Mouse (Mus musculus): ENCODE data around the gene Raet1e. TPM values are rescaled to one million over a fixed set of nuclear protein-coding genes. Genes with fewer than 3 reads are reported as not detected.
"Not testable (repeated sequence)": the region's sequence is repeated elsewhere in the genome, so short reads cannot be mapped to it uniquely, and the experiment has no call there.

Gene Raet1e
- polyA plus RNA-seq, 1 experiment, result 0.16 TPM

- no peaks in the 10 kb centered on the region for H3K4me1 ChIP-seq (ENCODE audit: control insufficient read depth, insufficient read depth, low read length)
- H3K4me3 ChIP-seq (ENCODE audit: insufficient read depth, low read depth, low read length), result no peak overlapping the region
- H3K36me3 ChIP-seq (ENCODE audit: control insufficient read depth, insufficient read depth, low read length), result no peaks in the 10 kb centered on the region
- no peak for DNase-seq
- 61% methylated on average over 1 of the region's 1 CpGs for WGBS
- H3K27me3 ChIP-seq (replicated peaks; ENCODE audit: control insufficient read depth, insufficient read depth, low read length), result no peaks in the 10 kb centered on the region
- H3K27ac ChIP-seq (ENCODE audit: insufficient read depth, low read depth, low read length), result no peak overlapping the region
- TF ChIP-seq POLR2A (IDR thresholded peaks at IDR 0.05; ENCODE audit: low read depth, low read length), result no peak
- TF ChIP-seq CTCF (conservative IDR thresholded peaks at IDR 0.05; ENCODE audit: insufficient read depth, insufficient read length, low read depth, low read length), result no peak
Observed at GRCm38 (mm10) chr10:22301641-22302040, 143.3 kb downstream of the Raet1e start.

- Histone ChIP-seq H3K4me3 (ENCODE audit: insufficient read depth, low read depth, low read length) (no peak overlapping the region), H3K27me3 (replicated peaks; ENCODE audit: control insufficient read depth, insufficient read depth, low read length) (no peaks in the 10 kb centered on the region), H3K4me1 (ENCODE audit: control insufficient read depth, insufficient read depth, low read length) (no peaks in the 10 kb centered on the region), H3K27ac (ENCODE audit: insufficient read depth, low read depth, low read length) (no peak overlapping the region), H3K36me3 (ENCODE audit: control insufficient read depth, insufficient read depth, low read length) (no peaks in the 10 kb centered on the region)
- TF ChIP-seq CTCF (conservative IDR thresholded peaks at IDR 0.05; ENCODE audit: insufficient read depth, insufficient read length, low read depth, low read length), result no peak
- no peak for TF ChIP-seq POLR2A (IDR thresholded peaks at IDR 0.05; ENCODE audit: low read depth, low read length)
- DNase-seq, result no peak
- WGBS, result 72% methylated on average over 5 of the region's 5 CpGs
Observed at GRCm38 (mm10) chr10:22302344-22303057, 144.1 kb downstream of the Raet1e start.

- Histone ChIP-seq H3K4me1 (ENCODE audit: control insufficient read depth, insufficient read depth, low read length) (no peaks in the 10 kb centered on the region), H3K27ac (ENCODE audit: insufficient read depth, low read depth, low read length) (no peak overlapping the region), H3K4me3 (ENCODE audit: insufficient read depth, low read depth, low read length) (no peak overlapping the region), H3K36me3 (ENCODE audit: control insufficient read depth, insufficient read depth, low read length) (no peaks in the 10 kb centered on the region), H3K27me3 (replicated peaks; ENCODE audit: control insufficient read depth, insufficient read depth, low read length) (no peaks in the 10 kb centered on the region)
- no peak for TF ChIP-seq POLR2A (IDR thresholded peaks at IDR 0.05; ENCODE audit: low read depth, low read length)
- TF ChIP-seq CTCF (conservative IDR thresholded peaks at IDR 0.05; ENCODE audit: insufficient read depth, insufficient read length, low read depth, low read length), result no peak
- no peak for DNase-seq
- 84% methylated on average over 6 of the region's 6 CpGs for WGBS
Observed at GRCm38 (mm10) chr10:22303736-22304135, 145.4 kb downstream of the Raet1e start.

GRCm38 (mm10) chr10:22305801-22306200 lies 147.4 kb downstream of the Raet1e start:
- DNase-seq, result no peak
- Histone ChIP-seq H3K4me1 (ENCODE audit: control insufficient read depth, insufficient read depth, low read length) (no peaks in the 10 kb centered on the region), H3K4me3 (ENCODE audit: insufficient read depth, low read depth, low read length) (no peak overlapping the region), H3K27ac (ENCODE audit: insufficient read depth, low read depth, low read length) (no peak overlapping the region), H3K27me3 (replicated peaks; ENCODE audit: control insufficient read depth, insufficient read depth, low read length) (no peaks in the 10 kb centered on the region), H3K36me3 (ENCODE audit: control insufficient read depth, insufficient read depth, low read length) (no peaks in the 10 kb centered on the region)
- WGBS, result 77% methylated on average over 4 of the region's 4 CpGs
- TF ChIP-seq POLR2A (IDR thresholded peaks at IDR 0.05; ENCODE audit: low read depth, low read length) (no peak), CTCF (conservative IDR thresholded peaks at IDR 0.05; ENCODE audit: insufficient read depth, insufficient read length, low read depth, low read length) (no peak)

- H3K27me3 ChIP-seq (replicated peaks; ENCODE audit: control insufficient read depth, insufficient read depth, low read length), result no peaks in the 10 kb centered on the region
- no peaks in the 10 kb centered on the region for H3K36me3 ChIP-seq (ENCODE audit: control insufficient read depth, insufficient read depth, low read length)
- H3K4me3 ChIP-seq (ENCODE audit: insufficient read depth, low read depth, low read length), result no peak overlapping the region
- H3K27ac ChIP-seq (ENCODE audit: insufficient read depth, low read depth, low read length), result no peak overlapping the region
- TF ChIP-seq POLR2A (IDR thresholded peaks at IDR 0.05; ENCODE audit: low read depth, low read length) (no peak), CTCF (conservative IDR thresholded peaks at IDR 0.05; ENCODE audit: insufficient read depth, insufficient read length, low read depth, low read length) (no peak)
- no peak for DNase-seq
- WGBS, result 53% methylated on average over 4 of the region's 4 CpGs
- H3K4me1 ChIP-seq (ENCODE audit: control insufficient read depth, insufficient read depth, low read length), result no peaks in the 10 kb centered on the region
Observed at GRCm38 (mm10) chr10:22306452-22306851, 148.1 kb downstream of the Raet1e start.

- no peaks in the 10 kb centered on the region for H3K36me3 ChIP-seq (ENCODE audit: control insufficient read depth, insufficient read depth, low read length)
- DNase-seq, result no peak
- TF ChIP-seq POLR2A (IDR thresholded peaks at IDR 0.05; ENCODE audit: low read depth, low read length), result no peak
- no peak for TF ChIP-seq CTCF (conservative IDR thresholded peaks at IDR 0.05; ENCODE audit: insufficient read depth, insufficient read length, low read depth, low read length)
- no peaks in the 10 kb centered on the region for H3K27me3 ChIP-seq (replicated peaks; ENCODE audit: control insufficient read depth, insufficient read depth, low read length)
- H3K4me1 ChIP-seq (ENCODE audit: control insufficient read depth, insufficient read depth, low read length), result no peaks in the 10 kb centered on the region
- 70% methylated on average over 1 of the region's 1 CpGs for WGBS
- no peak overlapping the region for H3K27ac ChIP-seq (ENCODE audit: insufficient read depth, low read depth, low read length)
- H3K4me3 ChIP-seq (ENCODE audit: insufficient read depth, low read depth, low read length), result no peak overlapping the region
Observed at GRCm38 (mm10) chr10:22308221-22308620, 149.9 kb downstream of the Raet1e start.

- WGBS, result 87% methylated on average over 2 of the region's 2 CpGs
- no peaks in the 10 kb centered on the region for H3K4me1 ChIP-seq (ENCODE audit: control insufficient read depth, insufficient read depth, low read length)
- no peaks in the 10 kb centered on the region for H3K36me3 ChIP-seq (ENCODE audit: control insufficient read depth, insufficient read depth, low read length)
- no peaks in the 10 kb centered on the region for H3K27me3 ChIP-seq (replicated peaks; ENCODE audit: control insufficient read depth, insufficient read depth, low read length)
- TF ChIP-seq CTCF (conservative IDR thresholded peaks at IDR 0.05; ENCODE audit: insufficient read depth, insufficient read length, low read depth, low read length), result no peak
- TF ChIP-seq POLR2A (IDR thresholded peaks at IDR 0.05; ENCODE audit: low read depth, low read length), result no peak
- DNase-seq, result no peak
- no peak overlapping the region for H3K4me3 ChIP-seq (ENCODE audit: insufficient read depth, low read depth, low read length)
- no peak overlapping the region for H3K27ac ChIP-seq (ENCODE audit: insufficient read depth, low read depth, low read length)
Observed at GRCm38 (mm10) chr10:22322858-22323257, 164.5 kb downstream of the Raet1e start.

GRCm38 (mm10) chr10:22345721-22346120 lies 187.4 kb downstream of the Raet1e start:
- WGBS, result 69% methylated on average over 4 of the region's 4 CpGs
- H3K4me3 ChIP-seq (ENCODE audit: insufficient read depth, low read depth, low read length); H3K36me3 ChIP-seq (ENCODE audit: control insufficient read depth, insufficient read depth, low read length); H3K27ac ChIP-seq (ENCODE audit: insufficient read depth, low read depth, low read length); DNase-seq; H3K27me3 ChIP-seq (replicated peaks; ENCODE audit: control insufficient read depth, insufficient read depth, low read length); H3K4me1 ChIP-seq (ENCODE audit: control insufficient read depth, insufficient read depth, low read length): not testable (repeated sequence)

GRCm38 (mm10) chr10:22353548-22354195 lies 195.3 kb downstream of the Raet1e start:
- not testable (repeated sequence) for H3K27ac ChIP-seq (ENCODE audit: insufficient read depth, low read depth, low read length); DNase-seq; H3K4me3 ChIP-seq (ENCODE audit: insufficient read depth, low read depth, low read length); H3K36me3 ChIP-seq (ENCODE audit: control insufficient read depth, insufficient read depth, low read length); H3K27me3 ChIP-seq (replicated peaks; ENCODE audit: control insufficient read depth, insufficient read depth, low read length); H3K4me1 ChIP-seq (ENCODE audit: control insufficient read depth, insufficient read depth, low read length)
- WGBS, result 81% methylated on average over 6 of the region's 6 CpGs

GRCm38 (mm10) chr10:22354196-22354574 lies 195.8 kb downstream of the Raet1e start:
- not testable (repeated sequence) for DNase-seq; H3K4me3 ChIP-seq (ENCODE audit: insufficient read depth, low read depth, low read length); H3K27ac ChIP-seq (ENCODE audit: insufficient read depth, low read depth, low read length); H3K36me3 ChIP-seq (ENCODE audit: control insufficient read depth, insufficient read depth, low read length); H3K4me1 ChIP-seq (ENCODE audit: control insufficient read depth, insufficient read depth, low read length); H3K27me3 ChIP-seq (replicated peaks; ENCODE audit: control insufficient read depth, insufficient read depth, low read length)
- 66% methylated on average over 2 of the region's 2 CpGs for WGBS
